Mouse (Mus musculus): ENCODE data around the gene Fry. TPM values are rescaled to one million over a fixed set of nuclear protein-coding genes. Genes with fewer than 3 reads are reported as not detected.
"Not testable (repeated sequence)": the region's sequence is repeated elsewhere in the genome, so short reads cannot be mapped to it uniquely, and the experiment has no call there.

Fry gene
- polyA plus RNA-seq, 1 experiment = 2.1 TPM

DNA sequence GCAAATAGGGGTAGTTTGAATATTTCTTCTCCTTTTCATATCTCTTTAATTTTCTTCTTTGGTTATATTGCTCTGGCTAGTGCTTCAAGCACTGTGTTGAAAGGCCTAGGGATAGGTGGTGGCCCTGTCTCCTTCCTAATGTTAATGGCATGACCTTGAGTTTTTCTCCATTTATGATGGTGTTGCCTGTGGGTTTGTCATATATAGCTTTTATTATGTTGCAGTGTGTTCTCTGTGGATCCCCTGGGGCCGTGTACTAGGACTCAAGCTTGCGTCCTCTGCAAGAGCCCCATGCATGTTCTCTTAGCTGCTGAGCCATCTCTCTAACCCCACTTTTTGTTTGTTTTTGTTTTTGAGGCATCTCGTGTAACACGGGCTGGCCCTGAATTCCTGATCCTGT is 358.9 kb downstream of the Fry start:
- Histone ChIP-seq H3K4me2 (ENCODE audit: low read depth) (no peak overlapping the region), H3ac (ENCODE audit: control insufficient read depth, insufficient read length) (no peak overlapping the region), H3K36me3 (ENCODE audit: control insufficient read depth, insufficient read depth) (no peaks in the 10 kb centered on the region), H3K79me2 (ENCODE audit: control insufficient read depth, insufficient read depth) (no peaks in the 10 kb centered on the region), H3K4me3 (no peak overlapping the region), H3K27me3 (ENCODE audit: control insufficient read depth, insufficient read depth, insufficient read length) (no peaks in the 10 kb centered on the region)
- TF ChIP-seq E2F4 (IDR thresholded peaks at IDR 0.05; ENCODE audit: insufficient read depth) = no peak
- no peak for TF ChIP-seq MYOG (IDR thresholded peaks at IDR 0.05; ENCODE audit: control insufficient read depth in 1 of 3, insufficient read depth in 1 of 3, insufficient read length in 2 of 3, low read depth in 2 of 3)

DNA sequence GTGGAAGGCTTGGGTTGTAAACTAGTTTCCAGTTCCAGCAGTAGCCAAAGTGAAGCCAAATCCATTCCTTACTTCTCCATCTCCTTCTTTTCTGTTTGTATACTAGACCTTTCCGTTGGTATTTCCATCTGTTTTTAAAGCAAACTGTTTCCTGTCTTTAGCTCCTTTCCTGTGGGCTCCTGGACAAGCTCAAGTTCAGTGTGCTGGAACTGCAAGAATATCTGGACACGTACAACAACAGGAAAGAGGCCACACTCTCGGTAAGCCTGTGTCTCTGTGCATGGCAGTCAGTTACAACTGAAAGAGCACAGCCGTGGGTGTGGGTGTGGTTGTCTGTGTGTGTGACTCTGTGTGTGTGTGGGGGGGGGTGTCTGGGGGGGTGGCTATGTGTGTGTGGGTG is 360.2 kb downstream of the Fry start:
- TF ChIP-seq MYOG (IDR thresholded peaks at IDR 0.05; ENCODE audit: control insufficient read depth in 1 of 3, insufficient read depth in 1 of 3, insufficient read length in 2 of 3, low read depth in 2 of 3) (no peak), USF1 (IDR thresholded peaks at IDR 0.05; ENCODE audit: low read depth) (no peak), POLR2AphosphoS2 (IDR thresholded peaks at IDR 0.05; ENCODE audit: insufficient read length, low read depth) (no peak), TCF3 (IDR thresholded peaks at IDR 0.05; ENCODE audit: insufficient read length, low read depth) (no peak), SRF (IDR thresholded peaks at IDR 0.05; ENCODE audit: control insufficient read depth, insufficient read length, low read depth) (no peak), CEBPB (IDR thresholded peaks at IDR 0.05; ENCODE audit: insufficient read depth, poor library complexity, severe bottlenecking) (no peak), REST (IDR thresholded peaks at IDR 0.05; ENCODE audit: insufficient read depth, insufficient read length) (no peak), MAX (IDR thresholded peaks at IDR 0.05; ENCODE audit: low read depth) (no peak), TCF12 (IDR thresholded peaks at IDR 0.05; ENCODE audit: insufficient read depth, poor library complexity, severe bottlenecking) (no peak), E2F4 (IDR thresholded peaks at IDR 0.05; ENCODE audit: insufficient read depth) (no peak), MYOD1 (IDR thresholded peaks at IDR 0.05; ENCODE audit: control insufficient read depth in 1 of 3, insufficient read length in 2 of 3, low read depth in 2 of 3) (no peak), POLR2A (IDR thresholded peaks at IDR 0.05; ENCODE audit: insufficient read length, low read depth) (no peak)
- no peak overlapping the region for H3K4me3 ChIP-seq
- no peaks in the 10 kb centered on the region for H3K36me3 ChIP-seq (ENCODE audit: control insufficient read depth, insufficient read depth)
- H3K79me2 ChIP-seq (ENCODE audit: control insufficient read depth, insufficient read depth) = no peaks in the 10 kb centered on the region
- H3K27me3 ChIP-seq (ENCODE audit: control insufficient read depth, insufficient read depth, insufficient read length) = no peaks in the 10 kb centered on the region
- H3K4me2 ChIP-seq (ENCODE audit: low read depth) = no peak overlapping the region
- H3ac ChIP-seq (ENCODE audit: control insufficient read depth, insufficient read length) = no peak overlapping the region

DNA sequence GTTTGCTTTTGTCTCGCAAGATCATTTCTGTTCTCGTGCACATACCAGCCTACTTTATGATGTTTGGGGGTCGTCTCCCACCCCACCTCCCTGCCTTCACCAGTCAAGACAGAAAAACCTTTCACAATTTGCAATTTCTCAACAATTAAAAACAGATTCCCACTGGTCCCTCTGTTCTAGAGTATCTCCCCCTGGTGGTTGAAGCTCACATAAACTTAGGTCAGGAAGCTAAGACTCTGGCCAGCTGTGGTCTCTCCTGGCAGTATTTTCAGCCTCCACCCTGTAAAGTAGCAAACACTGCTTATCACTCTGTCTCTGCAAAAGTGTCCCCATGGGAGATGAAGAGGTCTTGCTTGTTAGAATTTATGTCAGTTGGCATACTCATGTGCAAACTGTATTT is 366.8 kb downstream of the Fry start:
- H3K27me3 ChIP-seq (ENCODE audit: control insufficient read depth, insufficient read depth, insufficient read length) = no peaks in the 10 kb centered on the region
- H3K4me3 ChIP-seq = no peak overlapping the region
- no peak for TF ChIP-seq REST (IDR thresholded peaks at IDR 0.05; ENCODE audit: insufficient read depth, insufficient read length)
- no peak for TF ChIP-seq MYOD1 (IDR thresholded peaks at IDR 0.05; ENCODE audit: control insufficient read depth in 1 of 3, insufficient read length in 2 of 3, low read depth in 2 of 3)
- no peak for TF ChIP-seq MYOG (IDR thresholded peaks at IDR 0.05; ENCODE audit: control insufficient read depth in 1 of 3, insufficient read depth in 1 of 3, insufficient read length in 2 of 3, low read depth in 2 of 3)
- no peak for TF ChIP-seq POLR2AphosphoS2 (IDR thresholded peaks at IDR 0.05; ENCODE audit: insufficient read length, low read depth)
- TF ChIP-seq USF1 (IDR thresholded peaks at IDR 0.05; ENCODE audit: low read depth) = no peak
- TF ChIP-seq TCF3 (IDR thresholded peaks at IDR 0.05; ENCODE audit: insufficient read length, low read depth) = no peak
- no peak for TF ChIP-seq TCF12 (IDR thresholded peaks at IDR 0.05; ENCODE audit: insufficient read depth, poor library complexity, severe bottlenecking)
- TF ChIP-seq POLR2A (IDR thresholded peaks at IDR 0.05; ENCODE audit: insufficient read length, low read depth) = no peak
- no peak for TF ChIP-seq E2F4 (IDR thresholded peaks at IDR 0.05; ENCODE audit: insufficient read depth)
- no peak for TF ChIP-seq SRF (IDR thresholded peaks at IDR 0.05; ENCODE audit: control insufficient read depth, insufficient read length, low read depth)
- TF ChIP-seq MAX (IDR thresholded peaks at IDR 0.05; ENCODE audit: low read depth) = no peak
- no peak for TF ChIP-seq CEBPB (IDR thresholded peaks at IDR 0.05; ENCODE audit: insufficient read depth, poor library complexity, severe bottlenecking)
- no peaks in the 10 kb centered on the region for H3K36me3 ChIP-seq (ENCODE audit: control insufficient read depth, insufficient read depth)
- no peak overlapping the region for H3K4me2 ChIP-seq (ENCODE audit: low read depth)
- no peak overlapping the region for H3ac ChIP-seq (ENCODE audit: control insufficient read depth, insufficient read length)
- no peaks in the 10 kb centered on the region for H3K79me2 ChIP-seq (ENCODE audit: control insufficient read depth, insufficient read depth)

DNA sequence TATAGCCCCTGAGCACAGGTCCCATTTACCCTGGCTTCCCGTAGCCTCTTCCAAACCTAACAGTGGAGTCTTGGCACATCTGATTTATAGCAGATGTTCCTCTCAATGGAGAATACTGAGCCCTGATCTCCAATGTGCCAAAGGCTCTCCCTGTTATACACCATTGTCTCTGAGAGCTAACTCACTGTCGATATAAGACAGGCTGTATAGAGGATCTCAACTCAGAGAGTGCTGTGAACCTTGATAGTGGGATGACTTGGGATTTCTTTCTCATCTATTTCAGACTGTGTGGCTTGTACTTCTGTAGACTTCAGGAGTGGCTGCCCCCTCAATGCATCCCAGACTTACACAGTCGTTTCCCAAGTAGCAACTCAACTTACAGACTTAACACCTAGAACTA is 371.8 kb downstream of the Fry start:
- Histone ChIP-seq H3K79me2 (ENCODE audit: control insufficient read depth, insufficient read depth) (no peaks in the 10 kb centered on the region), H3K27me3 (ENCODE audit: control insufficient read depth, insufficient read depth, insufficient read length) (no peaks in the 10 kb centered on the region), H3K4me3 (no peak overlapping the region), H3ac (ENCODE audit: control insufficient read depth, insufficient read length) (no peak overlapping the region), H3K4me2 (ENCODE audit: low read depth) (no peak overlapping the region), H3K36me3 (ENCODE audit: control insufficient read depth, insufficient read depth) (no peaks in the 10 kb centered on the region)
- TF ChIP-seq POLR2A (IDR thresholded peaks at IDR 0.05; ENCODE audit: insufficient read length, low read depth) = no peak
- TF ChIP-seq MYOG (IDR thresholded peaks at IDR 0.05; ENCODE audit: control insufficient read depth in 1 of 3, insufficient read depth in 1 of 3, insufficient read length in 2 of 3, low read depth in 2 of 3) = no peak
- TF ChIP-seq SRF (IDR thresholded peaks at IDR 0.05; ENCODE audit: control insufficient read depth, insufficient read length, low read depth) = no peak
- no peak for TF ChIP-seq E2F4 (IDR thresholded peaks at IDR 0.05; ENCODE audit: insufficient read depth)
- no peak for TF ChIP-seq TCF3 (IDR thresholded peaks at IDR 0.05; ENCODE audit: insufficient read length, low read depth)
- TF ChIP-seq MAX (IDR thresholded peaks at IDR 0.05; ENCODE audit: low read depth) = no peak
- TF ChIP-seq USF1 (IDR thresholded peaks at IDR 0.05; ENCODE audit: low read depth) = no peak
- no peak for TF ChIP-seq REST (IDR thresholded peaks at IDR 0.05; ENCODE audit: insufficient read depth, insufficient read length)
- TF ChIP-seq TCF12 (IDR thresholded peaks at IDR 0.05; ENCODE audit: insufficient read depth, poor library complexity, severe bottlenecking) = no peak
- TF ChIP-seq CEBPB (IDR thresholded peaks at IDR 0.05; ENCODE audit: insufficient read depth, poor library complexity, severe bottlenecking) = no peak
- no peak for TF ChIP-seq MYOD1 (IDR thresholded peaks at IDR 0.05; ENCODE audit: control insufficient read depth in 1 of 3, insufficient read length in 2 of 3, low read depth in 2 of 3)
- no peak for TF ChIP-seq POLR2AphosphoS2 (IDR thresholded peaks at IDR 0.05; ENCODE audit: insufficient read length, low read depth)

DNA sequence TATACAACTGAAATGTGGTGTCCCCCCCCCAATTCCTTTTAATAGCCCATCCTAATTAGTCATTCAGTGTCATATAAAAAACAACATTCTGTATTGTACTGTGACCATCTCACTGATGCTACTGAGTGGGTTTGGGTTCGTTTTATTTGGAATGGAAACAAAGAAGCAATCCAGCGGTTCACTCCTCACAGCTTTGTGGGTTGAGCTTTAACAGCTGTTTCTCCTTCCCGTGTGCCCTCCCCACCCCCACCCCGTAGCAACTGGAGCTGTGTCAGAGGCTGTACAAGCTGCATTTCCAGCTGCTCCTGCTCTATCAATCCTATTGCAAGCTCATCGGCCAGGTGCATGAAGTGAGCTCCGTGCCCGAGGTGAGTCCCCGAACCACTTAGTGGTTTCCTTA is 372.4 kb downstream of the Fry start:
- H3K36me3 ChIP-seq (ENCODE audit: control insufficient read depth, insufficient read depth) = no peaks in the 10 kb centered on the region
- no peak overlapping the region for H3K4me3 ChIP-seq
- no peak overlapping the region for H3ac ChIP-seq (ENCODE audit: control insufficient read depth, insufficient read length)
- H3K79me2 ChIP-seq (ENCODE audit: control insufficient read depth, insufficient read depth) = no peaks in the 10 kb centered on the region
- peak overlapping the region; percentile 45 for H3K4me2 ChIP-seq (ENCODE audit: low read depth)
- no peaks in the 10 kb centered on the region for H3K27me3 ChIP-seq (ENCODE audit: control insufficient read depth, insufficient read depth, insufficient read length)
- TF ChIP-seq MYOD1 (IDR thresholded peaks at IDR 0.05; ENCODE audit: control insufficient read depth in 1 of 3, insufficient read length in 2 of 3, low read depth in 2 of 3) = peak in 2 of 3 experiments; percentile 65 to 86
- TF ChIP-seq MYOG (IDR thresholded peaks at IDR 0.05; ENCODE audit: control insufficient read depth in 1 of 3, insufficient read depth in 1 of 3, insufficient read length in 2 of 3, low read depth in 2 of 3) = peak in 1 of 3 experiments; percentile 44
- TF ChIP-seq POLR2A (IDR thresholded peaks at IDR 0.05; ENCODE audit: insufficient read length, low read depth) = no peak
- no peak for TF ChIP-seq POLR2AphosphoS2 (IDR thresholded peaks at IDR 0.05; ENCODE audit: insufficient read length, low read depth)
- no peak for TF ChIP-seq SRF (IDR thresholded peaks at IDR 0.05; ENCODE audit: control insufficient read depth, insufficient read length, low read depth)

DNA sequence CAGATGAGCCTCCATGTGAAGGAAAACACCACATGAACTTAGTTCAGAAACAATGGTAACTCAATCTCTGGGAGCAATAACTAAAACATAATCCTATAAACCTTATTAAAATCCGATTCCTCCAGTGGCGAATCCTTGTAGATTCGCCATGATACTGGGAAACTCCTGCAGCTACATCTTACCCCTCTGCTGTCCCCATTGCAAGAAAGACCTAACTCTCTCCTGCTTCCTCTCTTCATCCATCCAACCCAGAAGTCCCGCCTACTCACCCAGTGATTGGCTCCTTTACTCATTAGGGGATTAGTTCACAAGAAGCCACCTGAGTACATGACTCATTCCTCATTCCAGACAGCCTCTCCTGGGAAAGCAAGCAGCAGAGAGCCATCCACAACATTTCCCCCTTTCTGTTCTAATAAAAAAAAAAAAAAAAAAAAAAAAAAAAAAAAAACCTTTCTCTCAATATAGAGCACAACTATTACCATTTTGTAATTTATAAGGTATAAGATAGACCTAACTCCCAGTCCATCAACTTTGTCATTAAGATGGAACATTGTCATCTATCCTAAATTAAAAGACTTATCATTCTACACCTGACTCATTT is 373.2 kb downstream of the Fry start:
- H3K4me2 ChIP-seq (ENCODE audit: low read depth) = peak overlapping the region; percentile 45
- not testable (repeated sequence) for H3ac ChIP-seq (ENCODE audit: control insufficient read depth, insufficient read length); H3K36me3 ChIP-seq (ENCODE audit: control insufficient read depth, insufficient read depth)

More for the DNA sequence above, 373.2 kb downstream of the Fry start:
- H3K79me2 ChIP-seq (ENCODE audit: control insufficient read depth, insufficient read depth); H3K4me3 ChIP-seq; H3K27me3 ChIP-seq (ENCODE audit: control insufficient read depth, insufficient read depth, insufficient read length): not testable (repeated sequence)
